Mouse (Mus musculus) spleen, postnatal 10 days (tissue): ENCODE measurements around the gene Gda.
A peak's percentile ranks its signal among the peaks of the same experiment; 100 is the strongest.

Experiments
- DNase-seq, 2 experiments: peaks; one replicate each; pipeline ENCODE4 v3.0.0; 2021 to 2022; ENCODE audit warnings: low spot score in 2 of 2

Gene Gda

DNA sequence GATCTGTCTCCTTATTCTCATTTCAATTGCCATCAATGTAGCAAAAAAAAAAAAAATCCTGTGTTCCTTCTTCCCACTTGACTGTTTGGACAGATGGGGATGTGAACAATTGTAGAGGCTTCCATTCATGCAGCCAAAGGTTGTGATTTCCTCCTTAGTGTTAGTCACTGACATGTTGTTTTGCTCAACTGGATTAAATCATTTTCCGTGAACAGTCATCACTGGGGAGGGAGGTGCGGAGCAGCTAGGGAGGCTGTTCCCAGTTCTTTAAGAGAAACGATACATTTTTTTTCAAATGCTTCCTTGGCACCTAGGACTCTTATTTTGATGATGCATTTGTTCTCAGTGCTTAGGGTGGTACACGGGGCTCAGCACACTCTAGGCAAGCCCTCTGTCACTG, 15.8 kb downstream of the Gda start:
- DNase-seq, result no peak

GRCm38 (mm10) chr19:21441787-21442186, 31.5 kb downstream of the Gda start:
- DNase-seq, result no peak

GRCm38 (mm10) chr19:21440841-21441240, 32.4 kb downstream of the Gda start:
- DNase-seq, result no peak

GRCm38 (mm10) chr19:21439141-21439737, 34.0 kb downstream of the Gda start:
- DNase-seq, result no peak

GRCm38 (mm10) chr19:21436566-21436965, 36.7 kb downstream of the Gda start:
- DNase-seq, result peak; percentile 37 to 49

- no peak for DNase-seq
Observed at GRCm38 (mm10) chr19:21433348-21433747, 39.9 kb downstream of the Gda start.

DNA sequence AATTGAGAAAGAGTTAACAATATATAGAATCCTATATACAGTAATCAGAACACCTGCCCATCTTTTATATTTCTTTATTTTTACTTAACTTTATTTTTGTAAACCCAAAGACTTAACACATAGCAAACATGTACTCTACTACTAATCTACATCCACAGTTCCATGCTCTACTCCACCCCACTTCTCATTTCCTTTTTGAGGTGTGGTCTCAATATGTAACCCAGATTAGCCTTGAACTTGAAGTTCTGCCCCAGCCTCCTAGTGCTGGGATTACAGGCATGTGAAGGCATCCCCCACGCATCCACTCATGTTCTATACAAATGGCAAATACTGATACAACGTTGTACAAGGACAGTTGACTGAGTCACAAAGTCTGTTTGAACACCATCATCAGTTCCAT, 40.4 kb downstream of the Gda start:
- no peak for DNase-seq

GRCm38 (mm10) chr19:21432286-21432685, 41.0 kb downstream of the Gda start:
- no peak for DNase-seq

DNA sequence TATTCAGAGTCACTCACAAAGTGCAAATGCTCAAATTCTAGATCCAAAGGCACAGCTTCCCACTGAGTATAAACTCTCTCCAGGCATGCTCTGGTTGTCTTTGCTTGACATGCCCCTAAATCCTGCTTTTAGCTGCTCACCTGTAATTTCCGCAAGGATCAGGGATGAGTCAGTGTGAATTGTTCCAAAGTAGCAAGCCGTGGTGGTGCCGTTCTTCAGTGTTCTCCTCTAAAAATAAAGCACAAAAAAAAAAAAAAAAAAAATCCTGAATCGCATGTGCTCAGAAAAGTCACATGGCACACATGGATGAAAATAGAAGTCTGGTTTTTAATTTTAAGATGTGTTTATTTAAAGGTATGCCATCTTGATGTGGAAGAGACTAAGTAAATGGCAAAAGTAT, 47.9 kb downstream of the Gda start:
- DNase-seq, result no peak

DNA sequence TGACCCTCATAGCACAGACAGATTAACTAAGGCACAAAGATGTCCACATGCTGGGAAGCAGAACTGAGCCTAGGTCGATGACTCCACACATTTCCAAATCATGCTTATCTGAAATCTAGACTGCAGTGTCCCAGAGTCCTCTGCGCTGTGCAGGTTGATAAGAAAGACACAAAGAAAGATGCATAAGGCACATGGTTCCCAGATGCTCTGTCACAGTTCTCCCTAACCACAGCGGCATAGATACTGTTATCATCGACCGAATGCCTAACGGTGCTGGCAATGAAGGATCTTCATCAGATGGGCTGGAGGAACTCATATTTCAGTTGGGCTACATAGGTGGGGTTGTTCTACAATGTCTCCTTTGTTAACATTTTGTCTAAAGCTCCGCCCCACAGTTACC, 49.5 kb downstream of the Gda start:
- DNase-seq, result no peak

DNA sequence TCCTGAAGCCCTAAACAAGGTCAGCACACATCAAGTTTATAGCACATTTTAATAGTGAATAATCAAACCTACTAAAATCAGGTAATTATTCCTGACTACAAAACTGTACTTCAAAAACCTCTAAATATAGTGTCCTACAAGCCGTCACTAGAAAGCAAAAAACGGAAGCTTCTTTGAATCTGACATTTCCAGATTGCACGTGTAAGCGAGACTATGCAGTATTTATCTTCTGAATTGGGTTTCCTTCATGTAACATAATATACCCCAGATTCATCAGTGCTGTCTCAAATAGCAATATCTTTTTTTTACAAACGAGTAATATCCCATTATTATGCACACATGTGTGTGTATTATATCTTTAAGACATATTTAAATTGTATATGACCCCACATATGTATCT, 54.8 kb downstream of the Gda start:
- no peak for DNase-seq

GRCm38 (mm10) chr19:21415377-21415776, 57.9 kb downstream of the Gda start:
- no peak for DNase-seq

- peak in 1 of 2 experiments; percentile 56 for DNase-seq
Observed at GRCm38 (mm10) chr19:21409178-21409577, 64.1 kb downstream of the Gda start.

- DNase-seq, result peak; percentile 47 to 53
Observed at GRCm38 (mm10) chr19:21407363-21407762, 65.9 kb downstream of the Gda start.

DNA sequence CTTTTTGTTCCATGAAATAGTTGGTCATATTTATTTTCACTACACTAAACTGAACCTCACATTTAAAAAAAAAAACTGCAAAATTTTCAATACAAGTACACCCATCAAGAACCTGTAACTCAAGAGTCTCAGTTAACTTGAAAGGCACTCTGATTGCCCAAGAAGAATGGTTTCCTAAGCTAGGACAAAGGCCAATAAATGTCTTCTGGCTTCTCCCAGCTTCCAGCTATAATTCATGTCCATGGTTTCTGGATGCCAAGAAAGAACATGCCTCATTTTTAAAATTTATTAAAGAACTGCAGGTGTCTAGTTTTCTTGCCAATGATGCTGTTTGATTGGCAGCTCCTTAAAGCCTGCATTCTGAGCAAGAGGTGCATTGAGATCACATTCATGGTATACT, 75.3 kb downstream of the Gda start:
- DNase-seq, result no peak

DNA sequence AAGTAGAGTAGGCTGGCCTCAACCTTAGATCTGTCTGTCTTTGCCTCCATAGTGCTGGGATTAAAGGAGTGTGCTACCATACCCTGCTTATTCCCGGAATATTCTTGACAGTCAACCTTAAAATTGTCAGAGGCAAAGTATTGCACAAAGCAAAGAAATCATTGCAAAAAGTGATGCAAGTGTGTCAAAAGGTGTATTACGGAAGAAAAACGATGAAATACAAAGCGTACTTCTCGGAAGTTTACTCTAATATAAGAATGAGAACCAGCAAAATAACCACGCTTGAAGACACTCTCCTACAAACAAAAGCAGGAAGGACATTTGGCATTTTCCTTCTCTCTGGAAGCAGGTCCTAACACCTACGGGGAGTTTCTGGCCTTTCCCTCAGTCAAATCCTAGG, 76.9 kb downstream of the Gda start:
- no peak for DNase-seq

DNA sequence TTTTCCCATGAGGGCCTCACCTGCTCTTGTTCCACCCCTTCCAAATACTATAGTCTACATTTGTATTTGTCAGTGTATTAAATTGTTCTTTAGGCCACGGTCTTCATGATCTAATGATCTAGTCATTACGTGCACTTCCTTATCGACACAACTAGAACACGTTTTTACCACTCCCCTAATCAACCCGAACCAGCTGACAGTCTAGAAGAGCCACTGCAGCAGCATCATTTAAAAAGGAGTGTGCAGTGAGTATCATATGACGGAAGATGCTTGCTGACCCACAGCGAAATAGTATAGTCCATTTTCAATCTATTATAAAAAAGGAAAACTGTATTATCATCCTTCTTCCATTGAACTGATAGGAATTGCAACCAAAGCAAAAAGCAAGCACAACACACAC, 82.3 kb downstream of the Gda start:
- no peak for DNase-seq

DNA sequence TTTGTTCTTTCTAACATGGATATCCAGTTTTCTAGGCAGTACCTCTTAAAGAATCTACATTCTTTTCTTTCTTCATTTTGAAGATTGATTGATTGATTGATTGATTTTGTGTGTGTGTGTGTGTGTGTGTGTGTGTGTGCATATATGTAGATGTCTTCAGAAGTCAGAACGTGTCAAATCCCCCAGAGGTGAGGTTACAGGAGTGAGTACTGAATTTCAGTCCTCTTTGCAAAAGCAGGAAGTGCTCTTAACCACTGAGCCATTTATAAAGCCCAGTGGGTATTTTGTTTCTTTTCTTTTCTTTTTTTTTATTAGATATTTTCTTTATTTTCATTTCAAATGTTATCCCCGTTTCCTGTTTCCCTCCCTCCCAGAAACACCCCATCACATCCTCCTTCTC, 86.4 kb downstream of the Gda start:
- no peak for DNase-seq

- DNase-seq, result no peak
Observed at GRCm38 (mm10) chr19:21384231-21384630, 89.0 kb downstream of the Gda start.

- DNase-seq, result no peak
Observed at GRCm38 (mm10) chr19:21383491-21384226, 89.6 kb downstream of the Gda start.

DNA sequence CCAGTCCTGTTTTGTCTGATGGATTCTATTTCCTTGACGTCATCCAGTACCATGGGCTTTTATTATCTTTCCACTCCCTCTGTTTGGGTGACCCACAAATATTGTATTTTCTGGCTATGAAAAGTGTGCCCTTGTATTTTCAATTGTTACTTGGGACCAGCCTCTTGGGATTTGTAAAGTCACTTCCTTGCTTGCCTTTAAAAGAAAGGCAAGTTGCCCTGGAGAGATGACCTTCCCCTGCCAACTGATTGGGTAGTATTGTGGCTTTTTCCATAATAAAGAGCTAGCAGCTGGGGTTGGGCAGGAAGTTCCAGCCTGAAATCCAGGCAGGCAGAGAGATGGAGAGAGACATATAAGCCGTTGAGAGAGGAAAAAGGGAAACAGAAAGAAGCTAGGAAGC, 91.5 kb downstream of the Gda start:
- no peak for DNase-seq

GRCm38 (mm10) chr19:21379195-21379594, 94.0 kb downstream of the Gda start:
- no peak for DNase-seq

DNA sequence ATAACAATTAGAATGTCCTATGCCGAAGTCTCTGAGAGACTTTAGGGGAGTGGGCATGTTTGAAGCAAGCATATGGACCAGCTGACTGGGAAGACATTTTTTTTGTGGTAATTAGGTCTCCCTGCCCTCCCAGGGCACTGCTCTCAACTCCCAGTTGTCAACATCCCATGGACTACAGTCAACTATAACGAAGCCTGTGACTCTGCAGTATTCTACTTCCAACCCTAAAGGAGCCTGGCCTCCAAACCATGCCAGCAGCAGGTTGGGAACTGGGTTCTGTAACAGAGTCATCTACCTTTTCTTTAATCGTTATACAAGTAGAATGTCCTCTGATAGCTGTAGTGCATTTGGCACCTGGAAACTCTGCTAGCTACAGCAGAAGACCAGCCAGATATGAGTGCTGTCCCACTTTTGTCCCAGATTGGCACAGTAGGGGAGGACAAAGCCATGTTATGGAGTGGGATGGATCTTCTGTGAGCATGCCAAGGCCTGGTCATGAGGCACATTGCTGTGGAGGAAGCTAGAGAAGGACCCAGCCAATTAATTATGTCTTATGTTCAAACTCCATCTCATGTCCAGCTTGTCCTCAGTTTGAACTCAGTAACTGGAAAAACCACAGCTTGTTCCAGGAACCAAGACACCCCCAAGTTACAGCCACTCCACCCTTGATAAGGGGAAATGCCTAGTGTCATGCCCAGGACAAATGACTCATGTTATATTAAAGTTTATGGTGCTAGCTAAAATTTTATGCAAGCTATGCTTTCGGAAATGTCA, 96.6 kb downstream of the Gda start:
- DNase-seq, result peak in 1 of 2 experiments; percentile 29
